Mouse (Mus musculus) hindbrain, embryonic 11.5 days (tissue): ENCODE results near the gene Dock2. TPM values are rescaled to one million over a fixed set of nuclear protein-coding genes. Genes with fewer than 3 reads are reported as not detected.
A peak's percentile ranks its signal among the peaks of the same experiment; 100 is the strongest.

Experiments used
- ATAC-seq: fragments of 200-750 bp; cut with Nextera tagmentation; 2 replicates; pipeline ENCODE4 v1.8.0; 2017; ENCODE audit warnings: mild to moderate bottlenecking, moderate TSS enrichment, moderate library complexity; ENCODE audit not compliant: low FRiP score
- DNase-seq: peaks from one replicate; pipeline ENCODE4 v3.0.0-alpha.2; 2015; ENCODE audit warnings: low spot score
- H3K27ac ChIP-seq: fragments of 300-500 bp; sonication (generic); 2 replicates; pipeline ENCODE4 v1.5.1; 2014; ENCODE audit warnings: mild to moderate bottlenecking, low read depth, low read length
- H3K27me3 ChIP-seq: fragments of 300-500 bp; sonication (generic); 2 replicates; pipeline ENCODE4 v1.6.1; 2014; ENCODE audit warnings: mild to moderate bottlenecking, low read length, moderate library complexity, mixed read lengths; ENCODE audit not compliant: control insufficient read depth, insufficient read depth
- H3K36me3 ChIP-seq: fragments of 300-500 bp; sonication (generic); 2 replicates; pipeline ENCODE4 v1.6.1; 2014; ENCODE audit warnings: mild to moderate bottlenecking, low read length, moderate library complexity, mixed read lengths; ENCODE audit not compliant: control insufficient read depth, insufficient read depth
- H3K4me1 ChIP-seq: fragments of 300-500 bp; sonication (generic); replicated peaks from 2 replicates; pipeline ENCODE4 v1.6.1; 2014; ENCODE audit warnings: low read length, mixed read lengths; ENCODE audit not compliant: control insufficient read depth, insufficient read depth
- H3K4me2 ChIP-seq: fragments of 300-500 bp; sonication (generic); replicated peaks from 2 replicates; pipeline ENCODE4 v1.6.1; 2014; ENCODE audit warnings: mild to moderate bottlenecking, low read depth, low read length
- H3K4me3 ChIP-seq: fragments of 300-500 bp; sonication (generic); 2 replicates; pipeline ENCODE4 v1.5.1; 2014; ENCODE audit warnings: low read depth, low read length
- H3K9ac ChIP-seq: fragments of 300-500 bp; sonication (generic); 2 replicates; pipeline ENCODE4 v1.6.1; 2014; ENCODE audit warnings: low read depth, low read length
- H3K9me3 ChIP-seq: fragments of 300-500 bp; sonication (generic); 2 replicates; pipeline ENCODE4 v1.6.1; 2016; ENCODE audit warnings: low read length; ENCODE audit not compliant: control insufficient read depth
- WGBS: fragments of 180-500 bp; shearing (Covaris S2); extraction: QIAGEN DNeasy Blood & Tissue Kit; methylation state at CpG from one replicate; pipeline ENCODE4 v1.1.7; 2014; 5-methylcytosine and 5-hydroxymethylcytosine counted together
- polyA plus RNA-seq: library from polyadenylated mRNA; unstranded; fragments of >200 nt; fragmentation: Nextera tagmentation; extraction: Ambion mirVana; gene quantifications from 2 replicates; pipeline ENCODE4 v1.2.1, GENCODE M21; 2014

Gene Dock2
- polyA plus RNA-seq, 1 experiment from 2014 or later: 0.77 TPM

- WGBS: 79% methylated on average over 5 of the region's 5 CpGs
- H3K4me2 ChIP-seq: no peak overlapping the region
- no peaks in the 10 kb centered on the region for H3K9me3 ChIP-seq
- no peaks in the 10 kb centered on the region for H3K36me3 ChIP-seq
- DNase-seq: no peak
- no peak for ATAC-seq
- H3K27ac ChIP-seq: no peak overlapping the region
- H3K9ac ChIP-seq: no peak overlapping the region
- H3K4me3 ChIP-seq: no peak overlapping the region
- no peaks in the 10 kb centered on the region; the same call in 1 of the 2 replicates for H3K27me3 ChIP-seq
- no peaks in the 10 kb centered on the region for H3K4me1 ChIP-seq
Observed at GRCm38 (mm10) chr11:34311717-34312116, 472.0 kb downstream of the Dock2 start.

GRCm38 (mm10) chr11:34309360-34309759 is 474.3 kb downstream of the Dock2 start:
- WGBS: 86% methylated on average over 2 of the region's 2 CpGs
- Histone ChIP-seq H3K36me3 (no peaks in the 10 kb centered on the region), H3K4me2 (no peak overlapping the region), H3K4me3 (no peak overlapping the region), H3K27me3 (no peaks in the 10 kb centered on the region), H3K9ac (no peak overlapping the region), H3K4me1 (no peaks in the 10 kb centered on the region), H3K9me3 (no peaks in the 10 kb centered on the region), H3K27ac (no peak overlapping the region)
- DNase-seq (no peak), ATAC-seq (no peak)

GRCm38 (mm10) chr11:34308731-34309130 is 475.0 kb downstream of the Dock2 start:
- no peaks in the 10 kb centered on the region for H3K4me1 ChIP-seq
- WGBS: 92% methylated on average over 3 of the region's 3 CpGs
- H3K9me3 ChIP-seq: no peaks in the 10 kb centered on the region
- ATAC-seq (no peak), DNase-seq (no peak)
- no peaks in the 10 kb centered on the region for H3K36me3 ChIP-seq
- no peak overlapping the region for H3K9ac ChIP-seq
- H3K4me2 ChIP-seq: no peak overlapping the region
- H3K27me3 ChIP-seq: no peaks in the 10 kb centered on the region
- H3K27ac ChIP-seq: no peak overlapping the region
- no peak overlapping the region for H3K4me3 ChIP-seq

GRCm38 (mm10) chr11:34306231-34306630 is 477.5 kb downstream of the Dock2 start:
- 84% methylated on average over 3 of the region's 3 CpGs for WGBS
- H3K4me1 ChIP-seq: no peaks in the 10 kb centered on the region
- no peak overlapping the region for H3K4me2 ChIP-seq
- H3K9ac ChIP-seq: no peak overlapping the region
- no peak overlapping the region for H3K27ac ChIP-seq
- ATAC-seq (no peak), DNase-seq (no peak)
- no peaks in the 10 kb centered on the region for H3K9me3 ChIP-seq
- no peaks in the 10 kb centered on the region for H3K36me3 ChIP-seq
- no peak overlapping the region for H3K4me3 ChIP-seq
- no peaks in the 10 kb centered on the region for H3K27me3 ChIP-seq

- no peak overlapping the region for H3K27ac ChIP-seq
- ATAC-seq (no peak), DNase-seq (no peak)
- no peaks in the 10 kb centered on the region for H3K9me3 ChIP-seq
- 95% methylated on average over 7 of the region's 7 CpGs for WGBS
- no peak overlapping the region for H3K9ac ChIP-seq
- H3K27me3 ChIP-seq: no peaks in the 10 kb centered on the region
- peaks cover 3% of the 10 kb centered on the region; the same call in 1 of the 2 replicates for H3K4me1 ChIP-seq
- no peak overlapping the region for H3K4me3 ChIP-seq
- H3K4me2 ChIP-seq: no peak overlapping the region
- no peaks in the 10 kb centered on the region for H3K36me3 ChIP-seq
Observed at GRCm38 (mm10) chr11:34300064-34300463, 483.6 kb downstream of the Dock2 start.

- H3K27ac ChIP-seq: no peak overlapping the region
- no peaks in the 10 kb centered on the region for H3K9me3 ChIP-seq
- ATAC-seq: no peak
- H3K9ac ChIP-seq: no peak overlapping the region
- H3K4me1 ChIP-seq: peaks cover 3% of the 10 kb centered on the region; the same call in 1 of the 2 replicates
- no peaks in the 10 kb centered on the region for H3K36me3 ChIP-seq
- 90% methylated on average over 1 of the region's 1 CpGs for WGBS
- no peak for DNase-seq
- no peaks in the 10 kb centered on the region for H3K27me3 ChIP-seq
- H3K4me2 ChIP-seq: no peak overlapping the region
- H3K4me3 ChIP-seq: no peak overlapping the region
Observed at GRCm38 (mm10) chr11:34299550-34299949, 484.1 kb downstream of the Dock2 start.

GRCm38 (mm10) chr11:34297698-34298378 is 485.9 kb downstream of the Dock2 start:
- Histone ChIP-seq H3K27ac (no peak overlapping the region), H3K4me1 (peaks cover 3% of the 10 kb centered on the region; the same call in 1 of the 2 replicates), H3K36me3 (no peaks in the 10 kb centered on the region), H3K9ac (no peak overlapping the region), H3K9me3 (no peaks in the 10 kb centered on the region), H3K4me2 (no peak overlapping the region), H3K27me3 (no peaks in the 10 kb centered on the region), H3K4me3 (no peak overlapping the region)
- ATAC-seq: peak; percentile 91
- DNase-seq: peak; percentile 24
- 49% methylated on average over 5 of the region's 5 CpGs for WGBS

GRCm38 (mm10) chr11:34291304-34291703 is 492.4 kb downstream of the Dock2 start:
- Histone ChIP-seq H3K4me1 (no peaks in the 10 kb centered on the region), H3K36me3 (no peaks in the 10 kb centered on the region), H3K4me3 (no peak overlapping the region), H3K9me3 (no peaks in the 10 kb centered on the region), H3K9ac (no peak overlapping the region), H3K27ac (no peak overlapping the region), H3K27me3 (no peaks in the 10 kb centered on the region), H3K4me2 (no peak overlapping the region)
- 76% methylated on average over 3 of the region's 3 CpGs for WGBS
- no peak for DNase-seq
- no peak for ATAC-seq

GRCm38 (mm10) chr11:34290708-34291107 is 493.0 kb downstream of the Dock2 start:
- Histone ChIP-seq H3K27me3 (peaks cover 2% of the 10 kb centered on the region; the same call in 1 of the 2 replicates), H3K4me2 (no peak overlapping the region), H3K4me1 (no peaks in the 10 kb centered on the region), H3K4me3 (no peak overlapping the region), H3K9me3 (no peaks in the 10 kb centered on the region), H3K9ac (no peak overlapping the region), H3K27ac (no peak overlapping the region), H3K36me3 (no peaks in the 10 kb centered on the region)
- WGBS: 27% methylated on average over 2 of the region's 2 CpGs
- DNase-seq (no peak), ATAC-seq (no peak)
